Mouse (Mus musculus) thymus, adult 2 months (tissue): ENCODE results near the gene Nr1d1. TPM values are rescaled to one million over a fixed set of nuclear protein-coding genes. Genes with fewer than 3 reads are reported as not detected.

Experiments used
- DNase-seq: peaks from one replicate; pipeline ENCODE4 v3.0.0; 2021
- H3K27ac ChIP-seq: fragments of 200-500 bp; 2 replicates; pipeline ENCODE4 v1.5.1; 2012; ENCODE audit warnings: low read length, control low read depth; ENCODE audit not compliant: control insufficient read depth, insufficient read depth
- H3K27me3 ChIP-seq: fragments of 200-500 bp; 2 replicates; pipeline ENCODE4 v1.6.1; 2012; ENCODE audit warnings: mild to moderate bottlenecking, low read length, moderate library complexity, mixed read lengths; ENCODE audit not compliant: control insufficient read depth, insufficient read depth
- H3K36me3 ChIP-seq: fragments of 200-500 bp; 2 replicates; pipeline ENCODE4 v1.6.1; 2012; ENCODE audit warnings: mild to moderate bottlenecking, low read length, moderate library complexity; ENCODE audit not compliant: control insufficient read depth, insufficient read depth
- H3K4me1 ChIP-seq: fragments of 200-500 bp; replicated peaks from 2 replicates; pipeline ENCODE4 v1.6.1; 2012; ENCODE audit warnings: low read length; ENCODE audit not compliant: control insufficient read depth, insufficient read depth
- H3K4me3 ChIP-seq: fragments of 200-500 bp; 2 replicates; pipeline ENCODE4 v1.5.1; 2012; ENCODE audit warnings: mild to moderate bottlenecking, low read length, control low read depth, moderate library complexity; ENCODE audit not compliant: control insufficient read depth, insufficient read depth
- CTCF ChIP-seq: fragments of 200-500 bp; IDR thresholded peaks from 2 replicates; pipeline ENCODE4 v1.5.1; 2012; ENCODE audit warnings: mild to moderate bottlenecking, control low read depth, low read length, moderate library complexity, borderline replicate concordance; ENCODE audit not compliant: control insufficient read depth, poor library complexity, insufficient read depth; ENCODE audit errors: extremely low read depth
- POLR2A ChIP-seq: fragments of 200-500 bp; IDR thresholded peaks from 2 replicates; pipeline ENCODE4 v1.6.1; 2012; ENCODE audit warnings: mild to moderate bottlenecking, low read length, control low read depth, moderate library complexity; ENCODE audit not compliant: control insufficient read depth, poor library complexity, insufficient read depth; ENCODE audit errors: extremely low read depth
- WGBS: fragments of 180-500 bp; shearing (Covaris S2); methylation state at CpG from one replicate; pipeline ENCODE4 v1.1.7; 2018; 5-methylcytosine and 5-hydroxymethylcytosine counted together
- polyA plus RNA-seq: library from polyadenylated mRNA; depleted of rRNA; stranded (reverse); fragments of >200 nt; gene quantifications from 2 replicates; pipeline ENCODE4 v1.2.3, GENCODE M21; 2012

Gene Nr1d1
- polyA plus RNA-seq, 1 experiment, result 37.7 TPM

DNA sequence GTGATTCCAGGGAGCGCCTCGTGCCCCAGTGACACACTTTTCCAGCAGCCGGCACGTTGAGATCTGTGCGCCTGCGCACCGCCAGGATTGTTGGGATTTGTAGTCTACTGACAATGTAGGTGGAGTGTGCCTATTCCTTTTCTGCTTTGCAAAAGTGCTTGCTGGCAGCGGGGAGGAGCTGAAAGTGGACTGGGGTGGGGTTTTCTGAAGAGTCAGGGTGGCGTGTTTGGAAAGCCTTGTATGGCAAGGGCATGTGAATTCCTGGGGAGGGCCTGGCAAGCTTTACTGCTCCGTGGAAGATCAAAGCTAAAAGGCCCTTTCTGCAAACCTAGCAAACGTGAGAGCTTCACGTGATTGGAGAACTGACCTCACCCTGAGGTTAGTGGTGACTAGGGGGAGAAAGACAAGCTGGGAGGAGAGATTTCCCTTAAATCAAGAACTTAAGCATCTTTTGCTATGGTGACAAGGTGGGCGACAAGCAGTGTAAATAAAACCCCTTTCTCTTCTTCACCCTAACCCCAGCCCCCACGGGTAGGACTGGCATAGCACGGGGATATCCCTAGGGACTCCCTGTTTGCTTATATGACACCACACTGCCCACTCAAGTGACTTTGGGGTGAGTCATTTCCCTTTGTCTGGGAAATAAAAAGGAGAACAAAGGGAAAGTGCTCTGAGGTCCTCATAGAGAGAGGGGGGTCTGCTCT lies 367 bp upstream of the Nr1d1 start:
- H3K4me3 ChIP-seq, result peak overlapping the region; percentile 50
- 5% methylated on average over 15 of the region's 15 CpGs for WGBS

DNA sequence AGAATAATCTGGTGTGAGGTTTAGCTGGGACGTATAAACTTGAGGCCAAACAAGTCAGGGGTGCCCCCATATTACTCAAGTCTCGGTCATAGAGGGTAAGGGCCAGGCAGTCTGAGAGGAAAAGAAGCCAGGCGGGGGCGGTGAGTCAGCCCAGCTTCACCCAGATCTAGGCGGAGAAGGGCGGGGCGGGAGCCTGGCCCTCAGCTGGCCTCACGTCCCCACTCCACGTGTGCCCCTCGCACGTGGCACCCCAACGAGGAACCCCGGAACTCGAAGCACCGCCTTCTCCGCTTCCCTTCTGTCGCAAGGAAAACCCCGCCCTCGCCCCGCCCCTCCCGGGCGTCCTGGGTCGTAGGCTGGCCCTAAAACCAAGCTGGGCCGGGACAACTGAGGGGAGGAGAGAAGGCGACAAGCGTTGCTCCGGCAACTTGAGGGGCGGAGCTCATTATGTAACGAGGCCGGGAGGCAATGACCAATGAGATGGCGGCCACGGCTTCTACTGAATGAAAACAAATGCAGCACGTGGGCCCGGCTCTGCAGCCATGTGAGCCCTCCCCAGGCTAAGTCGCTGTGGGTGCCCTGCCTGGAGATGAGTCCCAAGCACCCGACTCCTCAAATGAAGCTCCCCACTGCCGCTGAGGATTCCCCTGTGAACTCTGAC lies 1.4 kb downstream of the Nr1d1 start:
- Histone ChIP-seq H3K36me3 (no peaks in the 10 kb centered on the region), H3K4me3 (peak overlapping the region; percentile 35), H3K4me1 (peaks cover 43% of the 10 kb centered on the region), H3K27me3 (no peaks in the 10 kb centered on the region), H3K27ac (0 out of 2 replicates have a peak overlapping the region, but pooled peaks have one; percentile 13)
- DNase-seq, result peak; percentile 97
- WGBS, result 1% methylated on average over 37 of the region's 37 CpGs
- TF ChIP-seq CTCF (peak; percentile 42; the same call in 1 of the 2 replicates), POLR2A (peak; percentile 27; the same call in 1 of the 2 replicates)

More for the DNA sequence above, 367 bp upstream of the Nr1d1 start:
- no peaks in the 10 kb centered on the region for H3K27me3 ChIP-seq
- peaks cover 38% of the 10 kb centered on the region for H3K4me1 ChIP-seq
- no peak overlapping the region; the same call in 1 of the 2 replicates for H3K27ac ChIP-seq
- DNase-seq, result peak; percentile 86
- H3K36me3 ChIP-seq, result no peaks in the 10 kb centered on the region
- TF ChIP-seq CTCF, result no peak
- TF ChIP-seq POLR2A, result no peak

DNA sequence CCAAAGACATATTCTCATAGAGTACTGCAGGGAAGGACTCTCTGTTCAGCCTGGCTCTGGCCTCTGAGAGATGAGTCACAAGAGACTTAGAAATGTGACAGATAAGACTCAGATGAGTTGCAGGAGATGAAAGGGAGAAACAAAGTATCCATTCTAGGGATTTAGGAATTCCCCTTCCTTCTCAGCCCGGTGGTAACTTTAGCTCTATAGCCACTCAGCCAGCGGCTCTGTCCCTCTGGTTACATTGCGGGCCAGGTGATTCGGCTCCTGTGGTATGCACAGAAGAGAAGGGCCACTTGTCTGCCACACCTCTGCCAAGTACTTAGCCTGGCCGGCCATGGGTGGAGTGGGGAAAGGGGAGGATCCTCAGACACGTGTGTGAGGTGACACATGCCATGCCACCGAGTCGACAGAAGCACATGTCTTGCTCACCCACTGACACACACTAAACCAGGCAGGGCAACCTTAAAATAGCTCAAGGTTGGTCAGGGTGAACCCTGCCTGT lies 2.4 kb downstream of the Nr1d1 start:
- Histone ChIP-seq H3K27me3 (no peaks in the 10 kb centered on the region), H3K4me3 (no peak overlapping the region)

DNA sequence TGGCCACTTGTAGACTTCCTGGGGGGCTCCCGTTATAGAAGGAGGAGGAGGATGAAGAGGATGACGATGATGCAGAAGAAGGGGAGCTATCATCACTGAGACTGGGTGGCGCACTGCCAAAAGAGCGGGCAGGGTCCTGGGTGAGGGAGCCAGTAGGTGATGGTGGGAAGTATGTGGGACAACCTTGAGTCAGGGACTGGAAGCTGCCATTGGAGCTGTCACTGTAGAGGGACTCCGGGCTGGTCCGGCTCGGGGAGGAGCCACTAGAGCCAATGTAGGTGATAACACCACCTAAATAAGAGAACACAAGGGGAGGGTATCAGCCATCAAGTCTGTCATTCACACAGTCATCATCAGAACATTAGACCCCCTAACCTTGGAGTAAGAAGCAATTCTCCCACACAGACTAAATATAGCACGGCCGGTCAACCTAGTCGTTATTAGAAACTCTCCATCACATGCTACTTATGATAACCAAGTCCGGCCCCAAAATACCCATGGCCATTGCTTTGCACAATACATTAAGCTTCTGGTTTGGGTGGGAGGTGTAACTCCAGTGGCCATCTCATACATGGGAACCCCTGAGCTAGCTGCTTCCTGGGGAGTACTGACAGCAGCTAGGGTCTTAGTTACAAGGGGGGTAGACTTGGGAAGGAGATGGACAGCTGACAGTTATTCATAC lies 3.1 kb downstream of the Nr1d1 start:
- TF ChIP-seq CTCF, result no peak
- TF ChIP-seq POLR2A, result no peak
- no peak for DNase-seq
- H3K27ac ChIP-seq, result no peak overlapping the region
- no peaks in the 10 kb centered on the region for H3K36me3 ChIP-seq
- H3K4me3 ChIP-seq, result no peak overlapping the region
- WGBS, result 96% methylated on average over 11 of the region's 11 CpGs
- peaks cover 49% of the 10 kb centered on the region for H3K4me1 ChIP-seq
- no peaks in the 10 kb centered on the region for H3K27me3 ChIP-seq

More for the DNA sequence above, 2.4 kb downstream of the Nr1d1 start:
- WGBS, result 70% methylated on average over 8 of the region's 8 CpGs
- H3K36me3 ChIP-seq, result no peaks in the 10 kb centered on the region
- peaks cover 47% of the 10 kb centered on the region for H3K4me1 ChIP-seq
- no peak overlapping the region for H3K27ac ChIP-seq
- DNase-seq, result no peak
- TF ChIP-seq POLR2A, result no peak
- no peak for TF ChIP-seq CTCF

DNA sequence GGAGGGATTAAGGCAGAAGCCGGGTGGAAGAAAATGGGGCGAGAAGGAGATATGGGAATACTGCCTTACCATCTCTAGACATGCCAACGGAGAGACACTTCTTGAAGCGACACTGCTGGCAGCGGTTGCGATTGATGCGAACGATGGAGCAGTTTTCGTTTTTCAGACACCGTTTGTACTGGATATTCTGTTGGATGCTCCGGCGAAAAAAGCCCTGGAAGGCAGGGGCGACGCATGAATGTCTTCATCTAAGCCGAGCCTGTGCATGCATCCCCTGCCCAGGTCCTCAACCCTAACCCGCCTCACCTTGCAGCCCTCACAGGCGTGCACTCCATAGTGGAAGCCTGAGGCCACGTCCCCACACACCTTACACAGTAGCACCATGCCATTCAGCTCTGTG lies 4.0 kb downstream of the Nr1d1 start:
- Histone ChIP-seq H3K4me1 (peaks cover 48% of the 10 kb centered on the region), H3K27me3 (no peaks in the 10 kb centered on the region), H3K27ac (no peak overlapping the region), H3K36me3 (no peaks in the 10 kb centered on the region), H3K4me3 (no peak overlapping the region)
- 96% methylated on average over 18 of the region's 18 CpGs for WGBS
- TF ChIP-seq CTCF, result no peak
- TF ChIP-seq POLR2A, result no peak
- DNase-seq, result no peak

DNA sequence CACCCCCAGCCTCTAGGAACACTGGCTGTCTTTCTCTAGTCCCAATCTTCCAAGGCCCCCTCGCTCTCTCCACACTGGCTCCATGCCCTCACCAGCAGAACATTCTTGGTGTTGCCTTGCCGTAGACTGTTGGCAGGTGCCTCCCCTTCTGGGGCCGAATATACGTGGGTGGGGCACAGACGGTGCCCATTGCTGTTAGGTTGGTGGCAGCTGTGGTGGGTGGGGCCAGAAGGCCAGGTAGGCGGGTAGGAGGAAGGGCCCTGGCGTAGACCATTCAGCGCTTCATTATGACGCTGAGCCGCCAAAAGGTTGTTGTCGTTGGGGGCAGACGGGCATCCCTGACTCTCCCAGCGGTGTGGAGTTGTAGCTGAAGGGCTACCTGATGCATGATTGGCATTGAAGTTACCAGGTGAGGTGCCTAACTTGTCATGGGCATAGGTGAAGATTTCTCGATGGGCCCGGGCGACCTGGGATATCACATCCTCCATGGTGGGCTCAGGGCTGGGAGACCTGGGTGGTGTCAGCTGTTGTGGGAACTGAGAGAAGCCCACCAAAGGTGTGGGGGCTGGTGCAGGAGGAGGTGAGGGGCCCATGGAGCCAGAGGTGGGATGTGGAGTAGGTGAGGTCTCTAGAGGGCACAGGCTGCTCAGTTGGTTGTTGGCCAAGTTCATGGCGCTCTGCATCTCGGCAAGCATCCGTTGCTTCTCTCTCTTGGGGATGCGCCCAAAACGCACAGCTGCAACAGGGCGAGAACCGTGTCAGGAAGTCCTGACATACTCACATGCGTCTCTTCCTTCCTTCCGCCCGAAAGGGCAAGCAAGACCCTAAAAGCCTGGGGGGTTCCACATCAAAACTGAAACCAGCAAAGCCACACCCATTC lies 4.8 kb downstream of the Nr1d1 start:
- Histone ChIP-seq H3K4me1 (peaks cover 43% of the 10 kb centered on the region), H3K27ac (peak overlapping the region; percentile 28; the same call in 1 of the 2 replicates), H3K36me3 (no peaks in the 10 kb centered on the region), H3K27me3 (no peaks in the 10 kb centered on the region), H3K4me3 (no peak overlapping the region)
- DNase-seq, result no peak
- TF ChIP-seq POLR2A, result no peak
- 83% methylated on average over 26 of the region's 26 CpGs for whole genome bisulfite sequencing
